Mouse (Mus musculus) spleen, adult 2 months (tissue): ENCODE measurements around the gene Vmn2r87.

Experiments
- CTCF ChIP-seq: fragments of 200-500 bp; IDR thresholded peaks from 2 replicates; pipeline ENCODE4 v1.5.1; 2011; ENCODE audit warnings: mild to moderate bottlenecking, inconsistent platforms; ENCODE audit not compliant: insufficient read depth, insufficient read length, insufficient replicate concordance; ENCODE audit errors: extremely low read depth
- POLR2A ChIP-seq: fragments of 200-500 bp; IDR thresholded peaks from 2 replicates; pipeline ENCODE4 v1.6.1; 2011; ENCODE audit warnings: low read depth, low read length, inconsistent platforms

DNA sequence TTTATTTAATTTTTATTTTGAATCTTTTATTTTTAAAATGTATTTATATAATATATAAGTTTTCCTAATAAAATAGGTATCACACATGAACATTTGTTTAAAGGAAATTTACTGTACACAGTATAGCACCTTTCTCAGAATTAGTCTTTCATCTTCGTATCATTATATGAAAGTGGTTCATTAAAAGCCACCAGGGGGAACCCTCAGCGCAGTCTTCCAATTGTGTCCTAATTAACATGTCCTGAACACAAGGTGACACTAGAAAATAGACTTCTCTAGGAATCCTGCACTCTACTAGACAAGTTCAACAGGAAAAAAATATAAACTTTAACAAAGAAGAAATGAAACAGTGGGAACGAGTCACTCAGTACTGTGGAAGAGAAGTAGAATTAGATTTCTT, 38.9 kb upstream of the Vmn2r87 start:
- TF ChIP-seq CTCF (no peak), POLR2A (no peak)
